ENCODE assay signal across 31 mouse cellular contexts in genomic region chr4:139164082-139164481, GRCm38 (mm10).
"Had no signal": no experiment of that assay in that cellular context is flagged by ENCODE, and none has a peak within 500 bp of the region (broad histone marks: within the 10 kb centered on the region; RNA-seq: fewer than 3 reads in every experiment).

No protein-coding gene starts in this region.

- H3K9ac ChIP-seq: limb, embryonic 12.5 days; limb, embryonic 13.5 days; limb, embryonic 15.5 days; liver, embryonic 12.5 days; liver, embryonic 13.5 days; liver, embryonic 14.5 days; liver, embryonic 15.5 days; liver, postnatal 0 days; lung, embryonic 14.5 days; lung, embryonic 15.5 days; midbrain, embryonic 12.5 days; midbrain, embryonic 13.5 days; midbrain, embryonic 15.5 days; neural tube, embryonic 12.5 days had no signal

- H3K9me3 ChIP-seq: limb, embryonic 10.5 days; limb, embryonic 12.5 days; limb, embryonic 13.5 days; limb, embryonic 15.5 days; liver, embryonic 12.5 days; liver, embryonic 13.5 days; liver, embryonic 15.5 days; lung, embryonic 15.5 days; midbrain, embryonic 10.5 days; midbrain, embryonic 12.5 days; midbrain, embryonic 13.5 days; midbrain, embryonic 15.5 days; neural tube, embryonic 12.5 days had no signal

- H3K36me3 ChIP-seq: limb, embryonic 10.5 days; limb, embryonic 12.5 days; limb, embryonic 13.5 days; limb, embryonic 15.5 days; liver, embryonic 12.5 days; liver, embryonic 13.5 days; liver, embryonic 15.5 days; lung, embryonic 15.5 days; midbrain, embryonic 10.5 days; midbrain, embryonic 12.5 days; midbrain, embryonic 13.5 days; midbrain, embryonic 15.5 days; neural tube, embryonic 12.5 days had no signal

- H3K27me3 ChIP-seq: limb, embryonic 12.5 days; limb, embryonic 13.5 days; limb, embryonic 15.5 days; liver, embryonic 12.5 days; liver, embryonic 13.5 days; liver, embryonic 15.5 days; lung, embryonic 15.5 days; midbrain, embryonic 12.5 days; midbrain, embryonic 13.5 days; midbrain, embryonic 15.5 days; neural tube, embryonic 12.5 days had no signal

- H3K4me2 ChIP-seq: limb, embryonic 12.5 days; limb, embryonic 13.5 days; limb, embryonic 15.5 days; liver, embryonic 11.5 days; liver, embryonic 12.5 days; liver, embryonic 13.5 days; liver, embryonic 15.5 days; lung, embryonic 14.5 days; lung, embryonic 15.5 days; midbrain, embryonic 12.5 days; midbrain, embryonic 13.5 days; midbrain, embryonic 15.5 days; neural tube, embryonic 12.5 days had no signal

- H3K4me3 ChIP-seq: left cerebral cortex, adult 2 months; limb, embryonic 10.5 days; limb, embryonic 12.5 days; limb, embryonic 13.5 days; limb, embryonic 15.5 days; liver, embryonic 12.5 days; liver, embryonic 13.5 days; liver, embryonic 15.5 days; lung, embryonic 15.5 days; megakaryocyte, embryonic 14.5 days; midbrain, embryonic 10.5 days; midbrain, embryonic 12.5 days; midbrain, embryonic 13.5 days; midbrain, embryonic 15.5 days; myocyte; neural tube, embryonic 12.5 days had no signal

- H3K27ac ChIP-seq: left cerebral cortex, adult 2 months; limb, embryonic 10.5 days; limb, embryonic 12.5 days; limb, embryonic 13.5 days; limb, embryonic 15.5 days; liver, embryonic 12.5 days; liver, embryonic 13.5 days; liver, embryonic 14.5 days; liver, embryonic 15.5 days; lung, embryonic 15.5 days; macrophage; midbrain, embryonic 10.5 days; midbrain, embryonic 12.5 days; midbrain, embryonic 13.5 days; midbrain, embryonic 15.5 days; neural tube, embryonic 12.5 days had no signal

- H3K4me1 ChIP-seq: liver, embryonic 13.5 days; megakaryocyte, embryonic 14.5 days; midbrain, embryonic 10.5 days; midbrain, embryonic 12.5 days; midbrain, embryonic 13.5 days; midbrain, embryonic 15.5 days; neural tube, embryonic 12.5 days had no signal

- DNase-seq: left cerebral cortex, postnatal 4 days; liver; liver, embryonic 13.5 days; liver, postnatal 0 days; lung, adult 18-20 months; lung, adult 2 months; lung, embryonic 14.5 days; lung, postnatal 10 days; lung, postnatal 14 days; lung, postnatal 36 days; lung, postnatal 4 days had no signal

- ATAC-seq: liver, embryonic 12.5 days; liver, postnatal 0 days; lung, postnatal 0 days; midbrain, embryonic 13.5 days; midbrain, embryonic 15.5 days; midbrain, embryonic 16.5 days had no signal
